Mouse (Mus musculus) retina, postnatal 7 days (tissue): Measurements from ENCODE around the gene Spef1.
A peak's percentile ranks its signal among the peaks of the same experiment; 100 is the strongest.

Experiments
- DNase-seq: peaks from one replicate; pipeline ENCODE4 v3.0.0-alpha.2; 2012; ENCODE audit warnings: low read depth, low spot score

The Spef1 gene

DNA sequence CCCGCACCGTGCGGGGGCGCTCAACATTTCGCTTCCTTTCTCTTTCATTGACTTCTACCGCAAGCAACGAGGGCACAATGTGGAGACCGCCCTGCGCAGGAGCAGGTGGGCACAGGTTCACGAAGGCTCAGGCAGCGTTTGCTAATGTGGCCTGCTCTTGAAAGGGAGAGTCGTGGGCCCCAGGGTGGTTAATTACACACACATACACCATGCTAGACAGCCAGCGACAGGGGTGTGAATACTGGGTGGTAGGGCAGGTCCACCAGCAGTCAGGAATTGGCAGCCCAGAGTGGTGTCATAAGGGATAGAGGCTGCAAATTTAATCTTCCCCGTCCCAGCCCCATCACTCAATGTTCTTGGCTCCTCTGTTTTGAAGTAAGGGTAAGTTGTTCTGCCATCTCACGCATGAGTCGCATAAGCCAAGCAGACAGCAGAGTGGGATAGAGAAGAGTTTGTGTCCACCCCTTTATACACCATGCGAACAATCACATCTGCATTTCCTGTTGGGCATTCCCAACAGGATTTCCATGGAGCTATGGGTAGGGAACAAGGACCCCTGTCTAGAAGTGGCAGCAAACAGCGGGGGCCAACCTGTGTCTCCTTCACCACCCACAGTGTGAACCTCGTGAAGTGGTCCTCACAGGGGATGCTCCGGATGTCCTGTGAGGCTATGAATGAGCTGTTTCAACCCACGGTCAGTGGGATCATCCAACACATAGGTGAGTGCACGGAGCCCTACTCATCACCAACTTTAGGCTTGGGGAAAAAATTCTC, 43.9 kb downstream of the Spef1 start:
- no peak for DNase-seq

DNA sequence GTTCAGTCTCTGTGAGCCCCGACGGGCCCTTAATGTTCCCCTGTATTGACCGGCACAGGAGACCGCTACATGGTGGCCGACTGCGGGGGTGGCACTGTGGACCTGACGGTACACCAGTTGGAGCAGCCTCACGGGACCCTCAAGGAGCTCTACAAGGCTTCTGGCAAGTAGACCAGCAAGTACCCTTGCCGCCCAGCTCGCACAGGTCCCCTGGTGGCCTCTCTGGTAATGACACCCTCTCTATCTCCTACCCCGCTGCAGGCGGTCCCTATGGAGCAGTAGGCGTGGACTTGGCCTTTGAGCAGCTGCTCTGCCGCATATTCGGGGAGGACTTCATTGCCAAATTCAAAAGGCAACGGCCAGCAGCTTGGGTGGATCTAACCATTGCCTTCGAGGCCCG, 44.5 kb downstream of the Spef1 start:
- no peak for DNase-seq

DNA sequence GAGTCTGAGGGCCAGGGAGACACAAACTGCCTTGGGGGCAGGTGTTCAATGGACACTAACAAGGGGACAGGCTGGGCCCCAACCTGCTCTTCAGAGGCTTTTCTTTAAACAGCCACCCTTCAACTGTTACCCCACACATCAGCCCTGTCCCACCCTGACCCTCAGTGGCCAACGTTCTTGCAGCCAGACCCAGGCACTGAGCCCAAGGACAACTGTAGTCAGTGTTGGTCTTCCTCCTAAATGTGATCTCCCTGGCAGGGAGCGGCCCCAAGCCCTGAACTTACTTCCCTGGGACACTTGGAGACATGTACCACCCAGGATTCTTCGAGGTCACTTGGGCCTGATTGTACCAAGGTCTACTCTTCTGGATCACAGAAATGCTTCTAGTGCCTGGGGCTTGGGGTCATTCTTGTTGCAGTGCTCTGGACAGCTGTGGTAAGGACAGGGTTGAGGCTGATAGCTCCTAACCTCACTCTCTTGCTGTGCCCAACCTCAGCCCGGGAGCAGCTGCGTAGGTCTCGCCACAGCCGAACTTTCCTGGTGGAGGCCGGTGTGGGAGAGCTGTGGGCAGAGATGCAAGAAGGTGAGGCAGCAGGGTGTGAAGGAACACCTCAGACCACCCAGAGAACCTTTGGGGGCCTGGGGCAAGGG, 45.6 kb downstream of the Spef1 start:
- no peak for DNase-seq

DNA sequence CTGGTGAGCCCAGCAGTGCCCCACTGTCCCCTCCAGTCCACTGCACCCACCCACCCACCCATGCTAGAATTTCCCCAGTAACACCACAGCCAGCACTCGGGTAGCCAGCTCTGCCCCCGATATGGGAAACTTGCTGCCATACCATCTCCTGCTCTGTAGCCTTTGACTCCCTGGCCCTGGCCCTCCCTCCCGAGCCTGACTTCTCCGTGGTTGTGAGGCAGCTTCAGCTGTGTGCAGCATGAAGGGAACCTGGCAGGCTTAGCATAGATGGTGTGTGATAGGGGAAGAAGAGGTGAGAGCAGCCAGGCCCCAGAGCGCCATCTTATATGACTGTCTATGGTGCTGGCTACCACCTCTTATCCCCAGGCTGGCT, 46.6 kb downstream of the Spef1 start:
- DNase-seq: no peak

DNA sequence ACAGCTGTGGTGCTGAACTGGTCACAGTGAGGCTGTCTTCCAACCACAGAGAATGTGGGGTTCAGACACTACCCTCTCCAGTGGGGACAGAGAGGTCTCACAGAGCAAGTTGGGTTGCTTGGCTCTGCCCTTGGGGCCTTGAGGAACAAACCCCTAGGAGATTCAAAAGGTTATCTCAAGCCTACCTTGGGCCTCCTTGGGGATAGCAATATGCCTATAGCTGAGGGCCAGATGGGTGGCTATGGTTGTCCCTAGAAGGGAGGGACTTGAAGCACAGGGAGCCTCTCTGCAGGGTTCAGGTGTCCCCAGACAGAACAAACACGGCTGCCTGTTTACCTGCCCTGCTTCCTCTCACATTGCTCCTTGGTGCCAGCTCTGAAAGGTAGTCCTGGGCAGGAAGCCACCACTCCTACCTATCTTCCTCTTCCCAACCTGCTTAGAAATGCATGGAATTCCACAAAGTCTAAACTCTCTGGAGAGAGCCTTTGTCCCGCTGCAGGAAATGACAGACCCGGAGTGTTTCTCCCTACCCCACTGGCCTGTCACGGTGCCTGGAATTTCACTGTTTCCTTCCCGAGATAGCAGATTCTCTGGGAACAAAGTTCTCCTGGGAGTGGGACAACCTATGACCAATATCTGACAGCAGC, 47.1 kb downstream of the Spef1 start:
- no peak for DNase-seq

DNA sequence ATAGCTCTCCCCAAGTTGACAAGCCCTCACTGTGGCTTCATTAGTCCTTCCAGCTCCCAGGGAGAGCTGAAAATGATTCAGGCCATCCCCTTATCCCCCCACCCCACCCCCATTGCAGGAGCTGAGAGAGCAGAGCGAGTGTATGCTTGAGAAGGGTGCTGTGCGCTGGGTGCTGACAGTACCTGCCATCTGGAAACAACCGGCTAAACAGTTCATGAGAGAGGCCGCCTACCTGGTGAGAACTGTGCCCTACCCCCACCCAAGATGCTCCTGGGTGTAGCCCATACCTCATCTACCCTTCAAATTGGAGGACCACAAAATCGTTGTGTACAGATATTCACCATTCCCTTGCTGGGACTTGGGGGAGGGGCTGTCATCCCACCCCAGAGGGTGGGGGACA, 47.8 kb downstream of the Spef1 start:
- no peak for DNase-seq

DNA sequence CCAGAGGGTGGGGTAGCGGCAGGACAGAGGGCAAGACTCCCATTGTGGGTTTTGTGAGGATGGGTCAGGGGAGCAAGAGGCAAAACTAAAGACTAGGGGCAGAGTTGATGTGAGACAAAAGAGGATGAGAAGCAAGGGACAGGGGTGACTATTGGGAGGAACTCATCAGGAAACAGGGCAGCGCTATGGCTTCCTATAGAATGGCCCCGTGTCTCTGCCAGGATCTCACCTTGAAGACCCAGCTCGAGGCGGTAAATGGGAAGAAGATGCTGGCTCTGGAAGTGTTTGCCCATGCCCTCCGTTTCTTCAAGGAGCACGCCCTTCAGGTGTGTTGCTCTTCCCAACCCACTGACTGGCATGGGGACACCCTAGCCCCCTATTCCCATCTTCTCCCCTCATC, 48.3 kb downstream of the Spef1 start:
- DNase-seq: no peak

DNA sequence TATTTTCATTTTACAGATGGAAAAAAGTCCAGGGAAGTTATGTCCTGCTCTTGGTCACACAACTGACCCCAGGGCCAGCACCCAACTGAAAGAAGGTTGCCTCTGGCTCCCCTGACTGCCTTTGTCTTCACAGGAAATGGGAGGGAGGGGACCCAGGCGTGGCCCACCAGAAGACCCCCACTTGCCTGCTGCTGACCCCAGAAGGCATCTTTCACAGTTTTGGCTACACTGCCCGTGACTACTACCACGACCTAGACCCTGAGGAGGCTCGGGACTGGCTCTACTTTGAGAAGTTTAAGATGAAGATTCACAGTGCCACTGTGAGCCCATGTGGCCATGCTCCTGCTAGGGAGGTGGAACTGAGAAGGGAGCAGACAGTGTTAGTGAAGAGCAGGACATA, 48.8 kb downstream of the Spef1 start:
- no peak for DNase-seq

DNA sequence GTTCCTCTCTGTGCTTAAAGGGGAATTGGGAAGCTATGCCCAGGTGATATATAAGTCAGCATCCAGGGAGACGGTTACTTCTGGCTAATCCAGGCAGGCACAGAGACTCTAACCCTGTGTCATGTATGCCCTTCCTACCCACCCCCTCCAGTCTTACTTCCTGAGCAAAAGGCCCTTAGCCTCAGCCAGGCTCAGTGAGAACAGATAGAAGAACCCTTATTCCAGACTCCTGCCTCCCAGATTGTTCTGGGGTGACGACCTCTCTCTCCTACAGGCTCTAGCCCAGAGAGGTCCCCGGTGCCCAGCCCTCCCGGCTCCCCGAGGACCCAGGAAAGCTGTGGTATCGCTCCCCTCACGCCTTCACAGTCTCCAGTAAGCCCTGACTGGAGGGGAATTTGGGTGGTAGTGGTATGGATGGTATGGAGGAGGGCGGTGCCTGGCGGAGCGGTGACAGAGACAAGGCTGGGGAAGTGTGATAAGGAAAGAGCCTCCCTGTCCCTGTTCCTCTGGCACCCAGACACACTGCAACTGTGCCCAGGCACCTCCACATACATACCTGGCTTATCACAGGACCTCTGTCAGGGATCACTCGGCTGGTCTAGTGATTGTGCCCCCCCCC, 51.5 kb downstream of the Spef1 start:
- DNase-seq: no peak

DNA sequence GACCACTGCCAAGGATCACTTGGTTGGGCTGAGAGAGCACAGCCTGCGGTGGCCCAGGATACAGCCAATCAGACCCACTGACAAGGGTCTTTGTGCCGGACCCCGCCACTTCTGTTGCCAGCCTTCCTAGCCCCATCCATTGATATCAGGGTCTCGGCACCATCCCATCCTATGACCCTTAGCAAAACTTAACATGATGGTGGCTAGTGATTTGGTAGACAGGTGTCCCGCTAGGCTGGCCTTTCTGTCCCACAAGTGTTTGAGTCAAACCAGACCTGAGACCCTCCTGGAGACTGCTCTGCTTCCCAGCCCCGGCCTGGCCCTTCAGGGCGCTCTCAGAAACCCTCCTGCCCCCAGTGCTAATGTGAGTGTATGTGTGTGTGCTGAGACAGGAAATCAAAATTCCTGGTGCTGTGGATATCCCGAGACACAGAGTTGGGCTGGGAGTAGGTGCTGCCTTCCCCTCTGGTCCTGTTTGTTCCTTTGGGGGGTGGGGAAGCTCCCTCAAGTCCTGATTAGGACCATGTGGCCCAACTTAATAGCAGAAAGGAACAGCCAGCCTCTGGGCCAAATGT, 52.2 kb downstream of the Spef1 start:
- DNase-seq: no peak

DNA sequence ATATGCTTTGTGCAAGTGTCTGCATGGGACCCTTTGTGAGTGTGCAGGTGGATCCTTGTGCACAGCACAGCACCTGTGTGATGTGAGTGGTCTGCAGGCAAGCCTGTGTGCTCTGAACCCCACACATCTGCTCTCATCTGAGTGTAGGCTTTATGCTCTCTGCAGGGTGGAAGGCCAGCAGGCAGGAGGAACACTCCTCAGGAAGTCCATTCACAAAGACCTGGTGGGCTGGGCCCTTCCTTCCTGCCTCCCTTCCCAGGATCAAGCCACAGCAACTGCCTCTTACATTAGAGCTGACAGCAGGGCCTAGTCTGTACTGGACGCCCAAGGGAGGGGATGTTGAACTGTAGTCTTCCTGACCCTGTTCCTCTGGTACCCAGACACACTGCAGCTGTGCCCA, 52.7 kb downstream of the Spef1 start:
- no peak for DNase-seq

DNA sequence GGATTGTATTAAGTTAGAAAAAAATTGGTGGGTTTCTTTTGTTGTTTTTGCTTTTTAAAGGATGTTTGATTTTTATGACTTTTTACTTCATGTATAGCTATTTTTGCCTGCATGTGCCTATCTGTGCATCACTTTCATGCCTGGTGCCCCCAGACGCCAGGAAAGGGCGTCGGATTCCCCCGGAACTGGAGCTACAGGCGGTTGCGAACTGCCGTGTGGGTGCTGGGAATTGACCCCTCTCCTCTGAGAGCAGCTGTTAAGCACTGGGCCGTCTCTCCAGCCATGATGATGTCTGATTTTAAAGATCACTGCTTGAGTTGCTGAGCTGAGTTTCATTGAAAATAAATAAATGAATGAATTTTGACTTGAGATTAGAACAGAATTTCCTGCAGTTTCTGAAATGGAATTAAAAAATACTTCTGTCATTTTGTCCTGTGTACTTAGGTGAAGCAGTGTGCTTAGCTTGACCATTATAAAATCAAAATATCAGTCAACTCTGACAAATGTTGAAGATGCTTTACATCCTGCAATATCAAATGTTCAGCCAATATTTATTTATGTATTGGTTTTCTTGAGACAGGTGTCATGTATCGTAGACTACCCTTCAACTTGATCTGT, 54.0 kb downstream of the Spef1 start, which contains the start of gene Gm11037:
Gene Gm11037, plus strand, starts transcription at position 568 of the 618 bp plus-strand sequence.
- DNase-seq: no peak

DNA sequence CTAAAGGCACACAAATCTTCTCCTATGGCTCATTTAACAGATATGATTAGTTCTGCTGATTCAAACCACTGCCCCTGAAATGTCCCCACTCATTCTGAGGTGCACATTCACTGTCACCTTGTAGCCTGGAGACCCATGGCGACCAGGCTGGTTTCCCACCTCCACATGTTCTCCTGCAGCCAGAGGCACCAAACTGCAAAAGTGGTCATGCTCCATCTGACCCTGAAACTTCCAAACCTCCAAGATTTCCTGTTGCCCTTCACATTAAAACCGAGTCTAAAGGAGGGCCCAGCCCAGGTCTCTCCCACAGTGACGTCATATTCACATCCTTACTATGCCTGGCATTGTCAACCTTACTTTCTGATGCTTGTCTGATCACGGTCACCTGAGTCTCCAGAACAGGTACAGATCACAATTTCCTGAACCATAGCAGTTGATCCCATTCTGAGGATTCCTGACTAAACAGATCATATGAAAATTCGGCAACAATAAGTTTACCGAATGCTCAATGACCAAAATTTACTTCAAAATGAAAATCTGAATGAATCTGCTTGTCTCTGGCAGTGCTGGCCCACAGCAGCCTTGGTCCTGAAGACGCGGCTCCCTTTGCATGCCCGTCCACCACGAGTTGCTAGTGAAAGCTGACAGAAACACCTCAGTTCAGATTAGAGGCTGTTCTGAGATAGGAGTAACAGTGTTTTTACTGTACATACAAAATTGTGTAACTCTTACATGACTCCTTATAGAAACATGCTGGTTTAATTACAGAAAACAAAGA, 54.8 kb downstream of the Spef1 start:
- DNase-seq: no peak

DNA sequence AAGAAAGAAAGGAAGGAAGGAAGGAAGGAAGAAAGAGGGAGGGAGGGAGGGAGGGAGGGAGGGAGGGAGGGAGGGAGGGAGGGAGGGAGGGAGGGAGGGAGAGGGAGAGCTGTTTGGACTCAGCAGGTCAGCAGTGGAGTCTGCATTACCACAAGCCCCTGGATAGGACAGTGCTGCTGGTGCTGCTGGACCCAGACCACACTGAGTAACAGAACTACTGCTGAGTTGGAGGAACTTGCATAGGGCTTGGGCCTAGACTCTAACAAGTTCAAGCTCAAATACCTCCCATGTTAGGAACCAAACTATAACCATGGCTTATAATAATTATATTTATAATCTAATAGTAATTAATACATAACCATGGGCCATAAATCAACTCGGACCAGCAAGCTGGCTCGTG, 56.2 kb downstream of the Spef1 start:
- DNase-seq: no peak

DNA sequence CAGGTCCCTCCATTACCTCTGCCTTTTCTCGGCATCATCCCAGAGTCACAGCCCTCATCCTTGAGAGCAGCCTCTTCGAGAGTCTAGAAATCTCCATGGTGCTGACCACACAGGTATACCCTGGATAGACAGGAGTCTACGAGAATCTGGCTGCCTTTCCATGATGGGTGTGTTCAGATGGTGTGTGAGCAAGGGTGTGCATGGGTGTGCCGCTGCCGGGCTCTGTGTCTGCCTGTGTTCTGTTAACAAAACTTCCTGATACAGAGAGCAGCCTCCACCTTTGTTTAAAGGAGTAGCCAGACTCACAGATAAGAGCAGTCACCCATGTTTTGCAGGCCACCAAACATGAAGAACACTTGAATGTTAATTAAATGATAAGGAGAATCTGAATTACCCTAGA, 57.2 kb downstream of the Spef1 start:
- no peak for DNase-seq

DNA sequence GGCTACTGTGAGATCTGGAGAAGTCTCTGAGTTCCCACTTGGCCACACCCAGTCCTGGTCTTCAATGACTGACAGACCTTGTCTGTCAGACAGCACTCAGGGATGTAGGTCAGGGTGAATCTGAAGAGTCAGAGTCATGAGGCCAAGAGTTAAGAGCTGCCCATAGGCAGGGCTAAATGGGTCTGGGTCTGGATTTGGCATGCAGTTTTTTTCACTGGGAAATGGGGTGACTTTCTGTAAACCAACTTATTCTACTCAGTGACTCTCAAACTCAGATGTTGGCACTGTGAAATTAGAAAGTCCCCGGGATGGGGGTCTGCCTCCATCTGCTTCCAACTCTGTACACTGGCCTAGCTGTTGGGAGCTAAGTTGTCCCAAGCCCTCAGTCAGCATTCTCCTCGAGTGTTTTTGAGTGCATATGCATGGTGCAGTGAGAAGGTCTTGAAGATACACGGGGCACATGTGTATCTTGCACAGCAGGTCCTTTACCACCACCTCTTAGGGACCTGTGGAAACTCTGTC, 58.4 kb downstream of the Spef1 start:
- DNase-seq: no peak

DNA sequence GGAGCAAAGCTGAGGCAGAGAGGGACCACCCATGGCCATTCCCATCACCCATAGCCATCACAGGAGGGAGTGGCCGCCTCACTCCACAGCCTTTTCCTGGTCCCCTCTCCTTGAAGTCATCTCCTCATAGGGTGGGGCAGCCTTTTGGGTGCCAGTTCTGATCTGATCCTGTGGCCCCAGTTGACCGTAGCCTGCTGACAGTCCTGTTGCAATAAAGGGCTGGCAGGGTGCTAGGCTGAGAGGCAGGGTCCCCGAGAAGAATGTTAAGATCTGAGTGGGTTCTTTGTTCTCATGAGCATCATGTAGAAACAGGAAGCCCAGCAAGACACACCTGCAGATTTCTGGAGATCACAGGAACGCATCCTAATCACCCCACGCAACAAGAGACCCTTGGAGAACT, 58.9 kb downstream of the Spef1 start:
- no peak for DNase-seq

DNA sequence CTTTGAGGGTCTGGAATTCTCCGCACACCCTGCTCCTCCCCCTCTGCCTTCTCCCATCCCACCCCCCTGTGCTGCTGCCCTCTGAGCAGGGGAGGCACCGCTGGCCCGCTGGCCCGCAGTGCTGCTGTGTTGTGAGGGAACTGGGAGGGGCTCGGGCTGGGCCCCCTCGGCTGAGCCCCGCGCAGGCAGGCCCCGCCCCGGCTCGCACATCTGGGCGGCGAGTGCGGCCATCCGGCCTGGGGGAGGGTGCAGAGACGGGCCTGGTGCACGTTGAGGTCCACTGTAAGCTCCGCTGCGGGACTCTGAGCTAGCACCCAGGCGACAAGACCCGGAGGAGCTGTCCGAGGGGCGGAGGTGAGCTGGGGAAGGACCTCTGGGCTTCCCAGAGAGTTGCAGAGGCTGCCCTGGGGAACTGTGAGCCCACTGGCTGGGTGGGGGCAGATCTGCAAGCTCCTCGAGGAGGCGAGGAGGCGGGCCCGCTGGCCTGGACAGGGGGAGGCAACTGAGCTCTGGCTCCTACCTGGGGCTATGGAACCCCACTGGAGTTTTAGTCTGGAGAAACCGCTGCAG, 59.8 kb downstream of the Spef1 start, which contains the start of gene Hspa12b:
Gene Hspa12b, plus strand, starts transcription at position 120 of the 570 bp plus-strand sequence.
- peak; percentile 11 for DNase-seq

DNA sequence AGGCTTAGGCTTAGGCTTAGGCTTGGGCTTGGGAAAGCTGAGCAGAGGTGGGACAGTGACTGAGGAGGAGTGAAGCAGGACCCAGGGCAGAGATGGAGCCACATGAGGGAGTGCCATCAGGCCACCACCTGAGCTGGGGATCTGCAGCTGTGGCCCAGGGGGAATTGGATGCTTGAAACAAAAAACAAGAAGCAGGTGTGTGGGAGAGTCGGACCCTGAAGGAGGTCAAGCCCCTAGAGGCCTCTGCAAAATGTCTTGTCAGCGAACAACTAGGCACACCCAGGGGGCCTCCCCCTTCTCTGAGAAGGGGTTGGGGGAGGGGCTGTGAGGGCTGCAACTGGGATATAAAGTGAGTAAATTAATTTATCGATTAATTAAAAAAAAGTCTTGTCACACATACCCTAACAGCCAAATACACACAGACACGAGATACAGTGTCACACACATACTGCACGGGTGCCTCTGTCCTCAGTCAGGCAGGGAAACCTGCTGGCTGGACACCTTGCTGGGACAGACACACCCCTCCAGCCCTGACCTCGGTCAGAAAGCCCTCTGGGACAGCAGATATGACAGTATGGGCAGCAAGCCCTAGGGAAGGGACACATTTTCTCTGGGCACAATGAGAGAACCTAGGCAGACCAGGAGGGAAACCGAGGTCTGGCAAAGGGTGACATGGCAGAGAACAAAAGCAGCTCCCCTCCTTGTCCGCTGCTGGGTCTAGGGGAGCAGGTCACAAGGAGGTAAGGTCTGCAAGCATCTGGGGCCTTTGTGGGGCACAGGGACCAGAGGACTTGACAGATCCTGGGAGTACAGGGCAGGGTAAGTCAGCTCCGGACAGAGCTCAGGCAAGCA, 60.9 kb downstream of the Spef1 start:
- DNase-seq: no peak
